Mouse (Mus musculus) adrenal gland, postnatal 4 days (tissue): ENCODE data around the gene Gm17402. TPM values are rescaled to one million over a fixed set of nuclear protein-coding genes. Genes with fewer than 3 reads are reported as not detected.

ENCODE experiments used
- total RNA-seq, 2 experiments: library from RNA; stranded (reverse); gene quantifications; 2 replicates each; pipeline ENCODE4 v1.2.3; 2021

The Gm17402 gene
- total RNA-seq, 2 experiments from 2014 or later, result not detected

Other genes with a start within 250 kb of the Gm17402 start
- gene Mlf1, start 1.1 kb downstream of the Gm17402 start, total RNA-seq, result 10 to 100 TPM; 12.6 to 16.4 TPM
- gene Gfm1, start 54.9 kb upstream of the Gm17402 start, total RNA-seq, result 10 to 100 TPM; 79.5 to 82.8 TPM
- 10 to 100 TPM; 29.1 to 39.4 TPM for gene Lxn, start 88.8 kb upstream of the Gm17402 start, total RNA-seq
- gene Rarres1, start 140.4 kb upstream of the Gm17402 start, total RNA-seq, result 1 to 10 TPM in 1 of 2 experiments, under 1 TPM in 1; 0.81 to 1.3 TPM
- 10 to 100 TPM; 71.4 to 80.2 TPM for gene Mfsd1, start 207.6 kb upstream of the Gm17402 start, total RNA-seq